Mouse (Mus musculus) thymus, postnatal 4 days (tissue): ENCODE data around the gene Nagpa.

Experiments
- DNase-seq: peaks from one replicate; pipeline ENCODE4 v3.0.0; 2021

Gene Nagpa

DNA sequence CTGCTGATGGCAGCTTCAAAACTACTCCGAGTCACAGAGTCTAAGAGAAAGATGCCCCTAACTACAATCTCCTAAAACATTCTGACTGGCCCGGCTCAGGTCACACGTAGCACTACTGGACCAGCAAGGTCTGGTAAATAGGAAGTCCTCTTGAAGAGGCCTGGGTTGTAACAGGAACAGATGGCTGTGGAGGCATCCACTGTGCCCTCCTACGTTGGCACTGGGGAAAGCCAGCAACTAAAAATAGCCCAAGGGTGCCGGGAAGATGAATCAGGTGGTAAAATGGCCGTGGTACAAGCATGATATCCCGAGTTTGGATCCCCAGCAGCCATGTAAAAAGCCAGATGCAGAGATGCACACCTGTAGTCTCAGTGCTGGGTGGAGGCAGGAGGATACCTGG lies 17.6 kb downstream of the Nagpa start:
- DNase-seq, result no peak

DNA sequence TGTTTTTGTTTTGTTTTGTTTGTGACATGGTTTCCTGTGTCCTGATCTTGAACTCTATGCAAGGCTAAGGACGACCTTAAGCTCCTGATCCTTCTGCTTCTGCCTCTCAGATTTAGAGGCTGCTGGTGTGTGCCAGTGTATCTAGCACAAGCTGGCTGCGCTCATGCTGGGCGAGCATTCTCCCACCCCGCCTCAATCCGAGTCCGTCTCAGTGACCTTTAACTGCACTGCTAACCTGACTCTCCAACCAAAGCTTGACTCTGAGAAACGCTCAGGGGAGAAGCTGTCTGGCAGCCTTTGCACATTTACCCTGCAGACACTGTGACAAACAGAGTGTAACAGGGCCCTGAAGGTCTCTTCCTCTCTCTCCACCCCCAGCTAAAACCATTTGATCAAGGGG lies 18.1 kb downstream of the Nagpa start:
- no peak for DNase-seq

DNA sequence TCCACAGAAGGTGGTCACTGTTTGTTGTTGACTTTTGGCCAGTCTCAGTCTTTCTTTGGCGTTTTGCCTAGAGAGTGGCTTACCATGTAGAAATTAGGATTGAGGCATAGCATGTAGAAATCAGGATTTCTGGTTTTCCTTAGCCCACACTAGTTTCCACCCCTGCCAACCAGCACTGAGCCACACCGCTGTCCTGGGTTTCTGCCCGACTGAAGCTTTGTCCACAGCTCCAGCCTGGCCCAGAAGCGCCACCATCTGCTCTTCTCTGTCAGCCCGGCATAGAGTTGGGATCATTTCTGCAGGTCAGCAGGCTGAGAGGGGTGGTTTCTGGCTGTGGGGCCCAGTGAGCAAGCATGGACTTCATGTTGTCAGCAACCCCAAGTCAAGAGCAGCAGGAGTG lies 18.9 kb downstream of the Nagpa start:
- no peak for DNase-seq

DNA sequence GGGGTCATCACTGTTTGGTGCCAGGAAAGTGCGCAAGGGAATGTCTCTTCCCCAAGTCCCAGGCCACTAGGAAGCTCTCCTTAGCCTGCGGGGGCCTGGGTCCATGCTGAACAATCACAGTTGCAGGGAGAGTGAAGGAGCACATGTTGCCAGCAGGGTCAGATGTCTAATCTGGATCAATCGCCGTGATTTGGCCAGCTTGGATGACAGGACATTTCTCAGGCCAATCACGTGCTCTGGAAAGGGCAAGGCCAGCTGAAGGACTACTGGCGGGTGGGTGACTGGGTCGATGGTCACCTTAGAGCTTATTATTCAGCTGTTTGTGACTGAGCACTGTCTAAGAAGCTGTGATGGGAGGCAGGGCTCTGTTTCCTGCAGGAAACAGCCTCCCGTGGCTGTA lies 19.7 kb downstream of the Nagpa start:
- DNase-seq, result no peak

DNA sequence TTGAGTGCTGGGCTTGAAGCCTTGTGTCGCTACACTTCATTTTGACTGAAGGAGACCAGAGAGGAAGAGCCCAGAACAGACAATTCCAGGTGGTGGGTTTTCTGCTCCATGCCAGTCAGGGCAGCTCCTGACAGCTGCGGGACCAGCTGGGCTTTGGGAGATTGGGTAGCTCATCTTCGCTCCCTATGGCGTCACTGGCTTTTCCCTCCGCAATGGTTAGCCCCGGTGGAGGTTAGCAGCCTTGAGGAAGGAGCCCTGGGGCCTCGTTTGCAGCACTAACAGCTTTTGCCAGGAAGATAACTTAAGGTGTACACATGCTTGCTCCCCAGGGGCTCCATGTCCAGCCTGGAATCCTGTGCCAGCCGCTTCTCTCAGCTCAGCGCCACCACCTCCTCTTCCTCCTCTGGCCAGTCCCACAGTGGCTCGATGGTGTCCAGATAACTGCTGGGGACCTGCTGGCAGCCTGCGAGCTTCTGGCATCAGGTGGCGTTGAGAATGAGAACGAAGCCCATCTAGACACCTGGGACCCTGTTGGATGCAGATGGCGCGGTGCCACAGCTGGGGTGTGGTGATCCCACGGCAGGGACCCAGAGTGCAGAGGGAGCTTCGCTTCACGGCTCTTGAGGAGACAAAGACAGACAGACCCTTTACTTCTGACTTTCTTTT lies 20.4 kb downstream of the Nagpa start:
- DNase-seq, result no peak

DNA sequence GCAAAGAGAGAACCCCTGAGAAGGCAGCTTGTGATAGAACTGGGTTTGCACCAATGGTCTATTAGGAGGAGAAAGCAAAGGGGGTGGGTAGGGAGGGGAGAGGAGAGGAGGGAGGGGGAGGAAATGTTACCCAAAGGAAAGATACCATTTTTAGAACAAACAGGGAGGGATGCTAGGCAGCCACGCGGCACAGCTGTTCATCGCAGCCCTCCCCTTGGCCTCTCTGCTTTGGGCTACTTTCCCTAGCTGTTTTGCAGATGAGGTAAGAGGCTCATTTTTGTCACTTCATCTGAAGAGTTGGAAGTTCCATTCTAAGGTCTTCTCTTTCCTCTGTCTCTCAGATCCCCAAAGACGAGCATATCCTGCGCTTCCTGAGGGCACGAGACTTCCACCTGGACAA lies 31.2 kb downstream of the Nagpa start:
- no peak for DNase-seq

DNA sequence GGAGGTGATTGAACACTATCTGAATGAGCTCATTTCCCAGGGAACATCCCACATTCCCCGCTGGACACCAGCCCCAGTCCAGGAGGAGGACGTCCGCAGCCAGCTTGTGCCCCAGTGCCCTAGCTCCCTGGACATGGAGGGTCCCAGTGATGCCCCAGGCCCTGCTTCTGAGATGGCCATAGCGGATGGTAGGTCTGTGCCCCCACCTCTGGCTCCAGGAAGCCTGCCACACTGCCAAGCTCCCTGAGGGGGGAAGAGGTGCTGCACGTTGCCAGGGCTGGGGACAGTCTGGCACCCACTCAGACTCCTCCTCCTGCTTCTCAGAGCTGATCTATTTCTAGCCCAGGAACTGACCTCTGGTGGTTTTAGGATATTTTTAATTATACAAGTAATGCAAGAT lies 35.0 kb downstream of the Nagpa start:
- no peak for DNase-seq

DNA sequence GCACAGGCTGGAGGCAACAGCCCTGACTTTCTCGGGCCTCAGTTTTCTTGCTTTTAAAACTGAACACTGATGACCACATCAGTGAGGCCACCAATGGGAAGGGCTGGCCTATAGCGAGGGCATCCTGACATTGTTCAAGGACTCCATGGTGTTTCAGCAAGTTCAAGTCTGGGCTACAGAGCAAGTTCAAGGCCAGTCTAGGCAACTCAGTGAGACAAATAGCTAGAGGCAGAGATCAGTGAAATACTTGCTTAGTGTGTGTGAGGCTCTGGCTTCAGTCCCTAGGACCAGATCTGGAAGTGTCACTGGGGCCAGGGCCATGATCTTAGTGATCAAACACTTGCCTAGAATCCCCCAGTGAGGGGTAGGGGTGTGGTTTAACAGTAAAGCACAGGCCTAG lies 35.8 kb downstream of the Nagpa start:
- no peak for DNase-seq

DNA sequence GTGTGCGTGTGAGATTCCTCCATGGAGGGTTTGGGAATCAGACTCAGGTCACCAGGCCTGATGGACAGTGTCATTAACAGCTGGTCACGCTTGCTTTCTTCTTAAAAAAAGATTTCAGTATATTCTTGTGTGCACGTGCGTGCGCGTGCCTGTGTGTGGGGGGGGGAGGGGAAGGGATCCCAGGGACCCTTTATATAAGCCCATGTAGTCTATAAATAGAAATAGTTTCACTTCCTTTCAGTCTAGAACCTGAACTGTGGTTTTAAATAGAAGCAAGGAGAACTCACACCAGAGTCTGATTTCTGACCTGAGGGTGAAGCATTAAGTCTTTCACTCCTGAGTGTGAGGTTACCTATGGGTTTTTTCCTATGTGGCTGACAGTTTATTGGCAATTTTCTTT lies 39.5 kb downstream of the Nagpa start:
- no peak for DNase-seq

DNA sequence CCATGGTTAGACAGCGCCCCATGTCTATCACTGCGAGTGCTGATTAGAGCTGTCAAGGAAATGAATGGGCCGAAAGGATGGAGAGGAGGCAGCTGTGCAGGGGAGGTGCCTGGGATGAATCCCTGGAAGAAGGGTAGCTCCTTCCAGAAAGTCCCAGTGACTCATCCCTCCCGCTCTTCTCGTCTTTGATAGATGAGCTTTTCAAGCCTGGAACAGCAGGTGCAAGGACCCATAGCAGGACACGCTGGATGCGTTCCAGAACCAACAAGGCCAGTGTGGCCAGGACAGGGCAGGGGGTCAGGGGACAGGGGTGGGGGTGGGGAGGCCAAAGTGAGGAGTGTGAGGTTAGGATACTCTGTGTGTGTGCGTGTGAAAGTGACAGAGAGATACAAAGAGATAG lies 44.6 kb downstream of the Nagpa start:
- no peak for DNase-seq

DNA sequence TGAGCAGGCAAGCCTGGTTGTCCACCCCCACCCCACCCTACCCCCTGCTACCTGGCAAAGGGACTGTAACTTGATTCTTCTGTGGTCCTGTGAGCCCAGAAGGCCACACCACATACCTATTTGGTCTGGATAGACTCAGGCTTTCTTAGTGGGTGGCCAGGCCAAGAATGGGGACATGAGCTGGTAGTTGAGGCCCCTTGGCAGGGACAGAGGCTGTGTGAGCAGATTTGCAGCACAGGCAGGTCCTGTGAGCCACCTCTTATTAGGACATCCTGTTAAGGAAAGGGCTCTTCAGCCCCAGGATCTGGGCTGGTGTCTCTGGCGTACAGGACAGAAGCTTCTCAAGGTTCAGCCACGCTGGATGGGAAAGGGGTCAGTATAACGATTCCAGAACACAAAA lies 46.7 kb downstream of the Nagpa start:
- no peak for DNase-seq

DNA sequence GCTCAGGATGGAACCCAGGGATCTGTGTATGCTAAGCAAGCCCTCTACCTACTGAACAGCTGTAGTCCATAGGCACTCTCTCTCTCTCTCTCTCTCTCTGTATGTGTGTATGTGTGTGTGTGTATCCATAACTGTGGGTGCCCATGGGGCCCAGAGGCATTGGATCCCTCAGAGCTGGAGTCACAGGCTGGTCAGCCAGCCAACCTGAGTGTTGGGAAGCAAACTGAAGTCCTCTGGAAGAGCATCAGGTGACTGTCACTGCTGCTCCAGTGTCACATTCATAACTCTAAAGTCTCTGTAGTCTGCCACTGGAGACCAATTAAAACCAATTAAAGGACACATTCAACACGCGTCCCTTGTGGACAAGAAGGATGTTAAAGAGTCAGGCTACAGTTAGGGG lies 47.3 kb downstream of the Nagpa start:
- no peak for DNase-seq

DNA sequence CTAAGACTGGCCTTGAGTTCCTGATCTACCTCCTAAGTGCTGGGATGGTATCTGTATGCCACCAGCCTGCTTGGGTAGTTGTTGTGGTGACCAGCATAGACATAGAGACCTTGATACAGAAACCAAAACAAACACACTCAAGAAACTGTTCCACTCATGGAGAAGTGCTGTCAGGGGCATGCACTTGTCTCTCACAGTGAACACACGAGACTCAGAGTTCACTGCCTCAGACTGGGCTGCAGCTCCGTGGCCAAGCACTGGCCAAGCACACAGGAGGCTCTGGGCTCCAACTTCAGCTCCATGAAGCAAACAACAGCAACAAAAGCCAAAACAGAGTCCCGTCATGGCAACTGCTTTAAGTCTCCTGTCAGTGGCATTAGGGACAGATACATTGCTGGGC lies 48.8 kb downstream of the Nagpa start:
- no peak for DNase-seq

DNA sequence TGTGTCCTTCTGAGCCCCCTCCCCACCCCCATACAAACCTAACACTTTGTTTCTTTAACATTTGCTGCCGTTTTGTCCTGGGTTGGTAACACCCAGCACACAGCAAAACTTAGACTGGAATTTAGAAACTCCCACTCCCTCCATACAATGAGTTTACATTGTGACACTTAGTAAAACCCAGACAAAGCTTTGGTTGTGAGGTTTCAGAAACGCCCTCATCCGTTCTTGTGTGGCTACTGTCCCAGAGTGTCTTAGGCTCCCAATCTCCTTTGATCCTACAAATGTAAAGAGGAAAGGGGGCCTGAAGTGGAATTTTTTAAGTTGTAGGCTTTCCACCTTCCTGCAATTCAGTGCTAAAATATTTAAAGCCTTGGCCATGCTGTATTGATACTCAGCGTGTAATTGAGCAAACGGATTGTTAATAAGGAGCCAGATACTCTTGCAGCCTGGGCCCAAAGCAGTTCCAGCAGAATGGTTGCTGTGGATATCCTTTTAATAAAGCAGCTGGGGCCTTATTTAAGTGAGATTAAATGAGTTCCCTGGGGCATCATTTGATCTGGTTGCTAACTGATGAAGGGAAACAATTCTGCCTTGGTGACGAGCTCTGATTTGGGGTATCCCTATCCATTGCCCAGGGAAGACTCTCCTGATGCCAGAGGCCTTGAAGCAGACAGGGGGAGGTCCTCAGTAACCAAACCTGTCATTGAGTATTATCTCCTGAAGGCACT lies 50.3 kb downstream of the Nagpa start:
- DNase-seq, result no peak

DNA sequence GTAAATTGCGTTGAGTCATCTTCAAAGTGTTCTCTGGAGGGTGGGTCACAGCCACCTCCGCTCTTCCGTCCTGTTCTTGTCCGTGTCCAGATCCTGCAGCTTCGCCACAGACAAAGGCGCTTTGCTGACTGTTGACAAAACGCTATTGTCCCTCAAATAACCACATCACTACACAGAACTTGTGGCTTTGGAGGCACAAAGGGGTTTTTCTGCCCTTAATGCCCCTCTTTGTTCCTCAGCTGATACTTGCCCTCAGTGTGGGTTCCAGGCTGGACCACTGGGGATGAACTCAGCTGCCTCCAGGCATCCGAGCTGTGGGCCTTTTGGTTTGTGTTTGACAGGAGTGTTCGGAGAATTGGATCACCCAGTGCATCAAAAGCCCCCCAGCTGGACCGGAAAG lies 53.3 kb downstream of the Nagpa start:
- no peak for DNase-seq

DNA sequence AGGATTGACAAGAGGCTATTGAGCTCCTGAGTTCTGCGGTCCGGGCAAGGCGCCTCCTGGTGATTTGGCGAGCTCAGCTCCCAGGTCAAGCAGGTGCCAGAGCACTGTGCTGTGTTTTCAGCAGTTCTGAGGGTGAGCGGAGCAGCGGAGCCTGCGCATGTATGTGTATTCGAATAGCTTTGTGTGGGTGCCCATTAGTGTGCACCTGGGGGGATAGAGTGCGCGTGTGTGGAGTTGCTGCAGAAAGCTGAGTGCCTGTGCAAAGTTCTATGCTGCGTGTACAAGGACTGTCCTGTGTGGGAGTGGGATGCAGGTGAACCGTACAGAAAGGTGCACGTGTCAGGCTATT lies 56.8 kb downstream of the Nagpa start, which contains the start of gene Sec14l5:
Sec14l5 (plus strand) TSS at position 73 of the 349 bp plus-strand sequence.
- peak; percentile 18 for DNase-seq

DNA sequence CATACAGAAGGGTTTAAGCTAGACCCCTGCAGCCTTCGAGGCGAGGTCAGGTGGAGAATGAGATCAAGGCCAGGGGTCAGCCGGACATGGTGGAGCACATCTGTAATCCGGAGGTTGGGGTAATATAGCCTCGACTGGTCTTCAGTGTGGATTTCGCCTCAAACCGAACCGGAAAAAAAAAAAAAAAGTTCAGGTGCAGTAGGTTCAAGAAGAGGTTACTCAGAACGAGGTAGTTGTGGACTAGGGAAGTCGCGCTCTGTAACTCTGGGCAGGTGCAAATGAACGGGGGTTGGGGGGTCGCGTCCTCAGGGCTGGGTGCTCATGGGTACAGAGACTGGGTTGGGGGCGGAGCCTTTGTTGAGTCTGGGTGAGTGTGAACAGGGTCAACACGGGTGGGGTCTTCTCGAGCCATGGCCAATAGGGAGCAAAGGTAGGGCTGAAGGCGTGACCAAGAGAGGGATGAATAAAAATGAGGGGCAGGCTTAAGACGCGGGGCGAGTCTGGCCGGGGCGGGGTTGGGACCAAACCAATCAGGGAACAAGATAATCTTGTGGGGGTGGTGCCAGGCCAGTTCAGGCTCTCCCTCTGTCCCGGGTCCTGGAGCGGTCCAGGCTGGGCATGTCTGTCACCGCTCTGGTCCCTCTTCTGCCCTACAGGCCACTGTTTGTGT lies 57.3 kb downstream of the Nagpa start:
- peak; percentile 30 for DNase-seq

DNA sequence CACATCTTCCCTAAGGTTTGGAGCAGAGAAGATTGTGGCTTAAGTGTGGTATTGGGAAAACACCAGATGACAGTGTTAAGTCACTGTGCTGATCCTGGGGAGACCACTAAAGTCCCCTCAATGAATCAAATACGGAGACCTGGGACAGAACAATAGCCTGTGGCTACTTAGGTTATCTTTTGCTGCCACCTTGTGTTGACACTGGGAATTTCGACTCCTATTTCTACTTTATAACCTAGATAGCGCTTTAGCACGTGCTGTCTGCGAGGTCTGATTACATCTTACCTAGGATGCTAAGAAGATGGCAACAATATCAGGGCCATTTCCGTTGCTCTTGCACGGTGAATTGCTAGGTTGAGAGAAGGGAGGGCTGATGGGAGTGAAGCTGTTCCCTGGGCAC lies 58.2 kb downstream of the Nagpa start:
- peak; percentile 76 for DNase-seq
